Mouse (Mus musculus) left cerebral cortex, adult 2 months (tissue): ENCODE results near the gene Ctsc. TPM values are rescaled to one million over a fixed set of nuclear protein-coding genes. Genes with fewer than 3 reads are reported as not detected.

Experiments
- DNase-seq, 2 experiments: peaks; one replicate each; pipeline ENCODE4 v3.0.0; 2021 to 2022; ENCODE audit warnings: low spot score in 2 of 2, mixed read lengths in 1 of 2; ENCODE audit errors: extremely low spot score in 1 of 2
- H3K27ac ChIP-seq: fragments of 200-600 bp; 2 replicates; pipeline ENCODE4 v1.8.1; 2022
- H3K4me3 ChIP-seq: fragments of 200-600 bp; 2 replicates; pipeline ENCODE4 v1.8.1; 2022
- CTCF ChIP-seq: fragments of 200-600 bp; IDR thresholded peaks from 2 replicates; pipeline ENCODE4 v1.8.1; 2022; ENCODE audit warnings: antibody characterized with exemption, mild to moderate bottlenecking, moderate library complexity
- intact Hi-C: fragments of 180-260 bp; cut with DNase I; formaldehyde crosslinking; loops from one replicate; pipeline ENCODE4 v1.15.1; 2025
- total RNA-seq, 2 experiments: library from RNA; stranded (reverse); gene quantifications; 2 replicates each; pipeline ENCODE4 v1.2.3; 2021

Ctsc gene
- total RNA-seq, 2 experiments from 2014 or later, result 8.7 to 9.6 TPM

- intact Hi-C loops, result no loop called here
- TF ChIP-seq CTCF, result no peak
- Histone ChIP-seq H3K27ac (no peak overlapping the region), H3K4me3 (no peak overlapping the region)
- DNase-seq, result no peak
These were observed 28.8 kb downstream of the Ctsc start for GRCm38 (mm10) chr7:88306725-88307124.

DNA sequence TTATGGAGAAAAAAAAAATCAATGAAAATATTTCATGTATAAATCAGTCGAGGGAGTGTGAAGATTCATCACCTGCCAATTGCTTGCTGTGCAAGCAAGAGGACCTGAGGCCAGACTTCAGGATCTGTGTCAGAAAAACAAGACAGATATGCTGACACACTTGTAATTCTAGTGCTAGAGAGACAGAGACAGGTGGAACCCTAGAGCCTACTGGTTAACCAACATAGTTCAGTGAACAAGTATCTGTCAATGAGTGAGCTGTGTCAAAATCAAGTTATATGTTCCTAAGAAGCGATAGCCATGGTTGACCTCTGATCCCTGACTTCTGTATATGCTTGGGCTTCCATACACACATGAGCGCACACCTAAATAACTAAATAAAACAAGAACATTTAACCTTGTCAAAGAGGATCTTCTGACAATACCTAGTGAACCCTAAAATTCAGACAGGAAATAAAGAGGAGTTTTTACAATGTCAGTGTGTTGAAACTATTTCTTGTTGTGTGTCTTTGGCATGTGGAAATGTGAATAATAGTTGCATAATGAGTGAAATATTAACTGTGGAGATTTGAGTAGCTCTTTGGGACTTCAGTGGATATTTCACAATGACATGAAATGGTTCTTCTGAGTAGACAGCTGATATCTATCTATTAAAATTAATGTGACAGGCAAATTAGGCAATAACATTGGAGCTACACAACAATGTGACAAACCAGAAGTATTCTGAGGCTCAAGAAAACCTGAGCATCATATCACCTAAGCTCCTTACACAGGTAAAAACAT, 32.7 kb downstream of the Ctsc start:
- no peak overlapping the region for H3K27ac ChIP-seq
- no peak overlapping the region for H3K4me3 ChIP-seq
- intact Hi-C loops, result no loop called here
- DNase-seq, result no peak
- TF ChIP-seq CTCF, result no peak

DNA sequence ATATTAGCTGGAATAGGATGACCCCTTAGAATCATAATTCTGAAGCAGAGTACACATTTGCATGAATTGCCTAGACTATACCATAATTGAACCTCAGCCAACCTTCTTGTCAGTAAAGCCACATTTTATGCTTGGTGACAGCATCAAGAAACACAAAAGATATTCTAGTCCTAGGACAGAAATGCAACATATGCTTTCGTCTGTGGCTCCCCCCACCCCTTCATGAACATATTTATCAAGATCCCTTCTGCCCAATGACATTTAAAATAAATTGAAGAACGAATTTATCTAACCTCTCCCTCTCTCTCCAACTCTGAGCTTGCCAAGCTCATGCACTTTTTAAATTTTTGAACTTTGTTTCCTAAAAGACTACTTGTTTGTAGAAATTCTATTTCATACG, 38.5 kb downstream of the Ctsc start:
- no peak overlapping the region for H3K4me3 ChIP-seq
- intact Hi-C loops, result no loop called here
- TF ChIP-seq CTCF, result no peak
- no peak for DNase-seq
- H3K27ac ChIP-seq, result no peak overlapping the region

GRCm38 (mm10) chr7:88318474-88318873, 40.6 kb downstream of the Ctsc start:
- intact Hi-C loops, result no loop called here
- no peak for TF ChIP-seq CTCF
- Histone ChIP-seq H3K27ac (no peak overlapping the region), H3K4me3 (no peak overlapping the region)
- DNase-seq, result no peak

- no peak overlapping the region for H3K4me3 ChIP-seq
- DNase-seq, result no peak
- TF ChIP-seq CTCF, result no peak
- intact Hi-C loops, result no loop called here
- no peak overlapping the region for H3K27ac ChIP-seq
These were observed 41.0 kb downstream of the Ctsc start for GRCm38 (mm10) chr7:88318904-88319303.

- Histone ChIP-seq H3K27ac (no peak overlapping the region), H3K4me3 (no peak overlapping the region)
- intact Hi-C loops, result no loop called here
- no peak for TF ChIP-seq CTCF
- no peak for DNase-seq
These were observed 41.7 kb downstream of the Ctsc start for GRCm38 (mm10) chr7:88319414-88320140.

GRCm38 (mm10) chr7:88320628-88321336, 42.9 kb downstream of the Ctsc start:
- TF ChIP-seq CTCF, result no peak
- DNase-seq, result peak; percentile 21 to 32
- intact Hi-C loops, result no loop called here
- H3K4me3 ChIP-seq, result no peak overlapping the region
- no peak overlapping the region for H3K27ac ChIP-seq

GRCm38 (mm10) chr7:88322431-88322830, 44.5 kb downstream of the Ctsc start:
- DNase-seq, result no peak
- intact Hi-C loops, result no loop called here
- no peak for TF ChIP-seq CTCF
- Histone ChIP-seq H3K27ac (no peak overlapping the region), H3K4me3 (no peak overlapping the region)

DNA sequence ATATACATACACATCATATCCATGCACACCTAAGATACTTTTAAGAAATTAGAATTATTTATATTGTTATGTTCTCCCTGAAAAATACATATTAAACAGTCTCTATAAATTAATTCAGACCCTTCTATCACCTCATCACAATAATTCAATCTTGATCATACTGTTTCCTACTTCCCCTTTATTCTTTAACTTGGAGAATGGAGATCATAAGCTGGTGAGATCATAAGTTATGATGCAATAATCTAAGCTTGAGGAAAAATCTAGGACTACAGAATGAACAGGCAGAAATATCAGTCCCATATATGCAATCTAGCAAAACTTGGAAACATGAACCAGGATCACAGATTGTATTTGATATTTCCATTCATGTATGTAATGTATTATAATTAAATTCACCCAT, 49.6 kb downstream of the Ctsc start:
- intact Hi-C loops, result no loop called here
- TF ChIP-seq CTCF, result no peak
- no peak for DNase-seq
- Histone ChIP-seq H3K4me3 (no peak overlapping the region), H3K27ac (no peak overlapping the region)

DNA sequence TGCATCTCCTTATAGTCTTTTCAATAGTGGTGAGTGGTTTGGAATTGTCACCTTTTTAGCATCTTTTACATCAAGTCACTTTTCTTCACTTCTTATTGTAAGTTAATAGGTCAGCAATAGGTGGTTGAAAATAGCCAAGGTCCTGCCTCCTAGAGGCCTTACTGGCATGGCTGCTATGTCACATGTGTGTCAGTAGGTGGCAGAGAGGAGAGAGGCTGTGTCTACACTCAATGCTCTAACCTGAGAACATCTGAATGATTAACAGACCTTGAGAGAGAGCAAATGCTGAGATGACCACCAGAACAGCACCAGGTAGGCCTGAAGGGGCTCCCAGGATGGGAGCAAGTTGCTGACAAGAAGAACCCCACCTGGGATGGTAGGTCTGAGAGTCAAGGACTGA, 65.9 kb downstream of the Ctsc start:
- DNase-seq, result no peak
- peak; percentile 50 for TF ChIP-seq CTCF
- Histone ChIP-seq H3K4me3 (no peak overlapping the region), H3K27ac (no peak overlapping the region)
- intact Hi-C loops, result loop anchor here (10.0 kb wide), 2 partner anchors 219 to 559 kb away; no protein-coding TSS in a partner anchor

GRCm38 (mm10) chr7:88346035-88346434, 68.2 kb downstream of the Ctsc start:
- Histone ChIP-seq H3K27ac (no peak overlapping the region), H3K4me3 (no peak overlapping the region)
- DNase-seq, result peak in 1 of 2 experiments; percentile 13
- intact Hi-C loops, result loop anchor here (5.0 to 10.0 kb wide), 3 partner anchors 134 to 561 kb away; no protein-coding TSS in a partner anchor
- no peak for TF ChIP-seq CTCF
